Mouse (Mus musculus) small intestine, adult 10 weeks (tissue): ENCODE data around the gene 4930555G01Rik. TPM values are rescaled to one million over a fixed set of nuclear protein-coding genes. Genes with fewer than 3 reads are reported as not detected.

Experiments used
- polyA plus RNA-seq: library from polyadenylated mRNA; stranded (reverse); fragments of 350-450 nt; fragmentation: Illumina TruSeq; extraction: RNeasy Lipid Tissue Mini Kit (QIAGEN cat#74804); gene quantifications from one replicate; pipeline ENCODE4 v1.2.3, GENCODE M21; 2014; ENCODE audit warnings: low replicate concordance

Gene 4930555G01Rik
- not detected for polyA plus RNA-seq

GRCm38 (mm10) chr14:5050329-5050728 is at the start of gene 4930555G01Rik:
TSS of gene 4930555G01Rik (plus strand) at chr14:5050629.

GRCm38 (mm10) chr14:5015591-5015990 is 34.8 kb upstream of the 4930555G01Rik start, which contains the start of gene Gm3298:
TSS of gene Gm3298 (plus strand) at chr14:5015891.

GRCm38 (mm10) chr14:5070611-5071490 is 20.4 kb downstream of the 4930555G01Rik start, which contains the start of gene Gm8281:
TSS of gene Gm8281 (plus strand) at chr14:5071040.

Other genes starting within 250 kb of the 4930555G01Rik start
- not detected for gene Gm3269, start 212.5 kb upstream of the 4930555G01Rik start, polyA plus RNA-seq
- gene Gm3264, start 195.1 kb upstream of the 4930555G01Rik start, polyA plus RNA-seq, result 0.59 TPM
- 0.74 TPM for gene Gm3278, start 158.2 kb upstream of the 4930555G01Rik start, polyA plus RNA-seq
- not detected for gene Gm8297, start 66.7 kb upstream of the 4930555G01Rik start, polyA plus RNA-seq
- not detected for gene Gm3298, start 34.7 kb upstream of the 4930555G01Rik start, polyA plus RNA-seq
- gene Gm8281, start 20.4 kb downstream of the 4930555G01Rik start, polyA plus RNA-seq, result 1.8 TPM
- gene Gm8279, start 80.9 kb downstream of the 4930555G01Rik start, polyA plus RNA-seq, result not detected
- not detected for gene Gm3317, start 113.9 kb downstream of the 4930555G01Rik start, polyA plus RNA-seq
- gene Gm8271, start 135.2 kb downstream of the 4930555G01Rik start, polyA plus RNA-seq, result not detected
- gene Gm3526, start 210.0 kb downstream of the 4930555G01Rik start, polyA plus RNA-seq, result not detected